Mouse (Mus musculus): ENCODE measurements around the gene Eef1akmt2.

- TF ChIP-seq POLR2A (IDR thresholded peaks at IDR 0.05; ENCODE audit: low read depth, low read length), result no peak
- no peak for TF ChIP-seq CTCF (IDR thresholded peaks at IDR 0.05; ENCODE audit: borderline replicate concordance, insufficient read depth, low read length)
Measured at GRCm38 (mm10) chr7:132866316-132866715, 13.8 kb upstream of the Eef1akmt2 start.
